Mouse (Mus musculus) liver, adult 2 months (tissue): Measurements from ENCODE around the gene Rab3ip.

Experiments used
- CTCF ChIP-seq: fragments of 200-500 bp; IDR thresholded peaks from 2 replicates; pipeline ENCODE4 v1.5.1; 2011; ENCODE audit warnings: low read depth, low read length, control low read depth
- POLR2A ChIP-seq: fragments of 200-500 bp; IDR thresholded peaks from 2 replicates; pipeline ENCODE4 v1.6.1; 2011; ENCODE audit warnings: low read length, control low read depth; ENCODE audit not compliant: insufficient read depth; ENCODE audit errors: extremely low read depth

DNA sequence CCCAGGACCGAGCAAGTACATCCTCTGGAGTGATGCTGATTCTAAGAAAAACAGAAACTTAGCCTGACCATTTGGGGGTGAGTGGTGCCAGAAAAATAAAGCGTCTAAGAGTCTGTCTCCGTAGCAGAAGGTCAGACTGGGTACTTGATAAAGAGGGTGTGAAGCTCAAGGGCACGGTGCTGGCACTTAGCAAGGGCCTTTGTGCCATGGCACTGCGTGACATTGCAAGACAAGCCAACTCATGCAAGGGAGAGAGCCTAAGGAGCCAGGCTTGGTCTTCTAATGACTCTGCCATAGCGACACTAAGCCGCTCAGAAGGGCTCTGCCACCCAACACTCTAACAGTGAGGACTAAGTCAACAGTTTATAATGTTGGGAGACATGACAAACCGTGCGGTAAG is 28.3 kb upstream of the Rab3ip start:
- TF ChIP-seq CTCF (no peak), POLR2A (no peak)
